Mouse (Mus musculus) lung, postnatal 14 days (tissue): ENCODE measurements around the gene Jsrp1.

Experiments used
- DNase-seq: peaks from one replicate; pipeline ENCODE4 v3.0.0; 2021

The Jsrp1 gene

DNA sequence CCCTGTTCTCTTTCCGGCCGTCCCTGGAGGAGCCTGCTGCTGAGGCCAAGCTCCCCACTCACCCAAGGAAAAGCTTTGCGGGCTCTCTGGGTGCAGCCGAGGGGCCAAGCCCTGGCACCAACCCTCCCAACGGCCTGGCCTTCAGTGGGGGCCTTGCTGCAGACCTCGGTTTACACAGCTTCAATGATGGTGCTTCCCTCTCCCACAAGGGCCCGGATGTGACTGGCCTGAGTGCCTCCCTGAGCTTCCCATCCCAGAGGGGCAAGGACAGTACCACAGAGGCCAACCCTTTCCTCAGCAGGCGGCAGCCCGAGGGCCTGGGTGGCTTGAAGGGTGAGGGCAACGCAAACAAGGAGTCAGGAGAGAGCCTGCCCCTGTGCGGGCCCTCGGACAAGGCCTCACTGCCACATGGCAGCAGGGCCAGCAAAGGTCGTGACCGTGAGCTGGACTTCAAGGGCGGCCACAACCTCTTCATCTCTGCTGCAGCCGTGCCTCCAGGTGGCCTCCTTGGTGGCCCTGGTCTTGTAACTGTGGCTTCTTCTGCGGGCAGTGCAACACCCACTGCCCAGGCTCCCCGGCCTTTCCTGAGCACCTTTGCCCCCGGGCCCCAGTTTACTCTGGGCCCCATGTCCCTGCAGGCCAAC is 22.4 kb downstream of the Jsrp1 start:
- DNase-seq: no peak

DNA sequence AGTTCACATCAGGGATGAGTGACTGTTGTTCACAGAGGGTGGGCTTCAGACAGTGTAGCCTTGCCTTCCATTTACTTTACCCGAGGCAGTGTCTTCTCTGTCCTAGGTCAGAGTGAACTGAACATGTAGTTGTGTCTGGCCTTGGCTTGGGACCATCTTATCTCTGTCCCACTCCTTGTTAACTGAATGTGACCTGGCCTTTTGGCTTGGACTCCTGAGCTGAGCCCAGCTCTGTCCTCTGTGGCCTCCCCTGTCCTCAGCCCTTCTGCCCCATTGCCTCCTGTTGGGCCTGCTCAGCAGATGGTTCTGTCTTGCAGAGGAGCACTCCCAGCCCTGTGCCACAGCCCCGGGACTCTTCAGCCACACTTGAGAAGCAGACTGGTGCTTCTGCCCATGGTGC is 25.8 kb downstream of the Jsrp1 start:
- DNase-seq: no peak

DNA sequence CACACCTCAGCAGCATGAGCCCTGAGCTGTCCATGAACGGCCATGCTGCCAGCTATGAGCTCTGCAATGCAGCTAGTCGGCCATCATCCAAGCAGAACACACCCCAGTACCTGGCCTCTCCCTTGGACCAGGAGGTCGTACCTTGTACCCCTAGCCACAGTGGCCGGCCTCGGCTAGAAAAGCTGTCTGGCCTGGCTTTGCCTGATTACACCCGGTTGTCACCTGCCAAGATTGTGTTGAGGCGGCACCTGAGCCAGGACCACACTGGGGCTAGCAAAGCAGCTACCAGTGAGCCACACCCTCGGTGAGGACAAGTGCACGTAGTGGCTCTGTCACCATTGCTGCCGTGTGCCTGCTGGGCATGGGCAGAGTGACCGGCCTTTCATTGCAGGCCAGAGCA is 27.3 kb downstream of the Jsrp1 start:
- DNase-seq: no peak

DNA sequence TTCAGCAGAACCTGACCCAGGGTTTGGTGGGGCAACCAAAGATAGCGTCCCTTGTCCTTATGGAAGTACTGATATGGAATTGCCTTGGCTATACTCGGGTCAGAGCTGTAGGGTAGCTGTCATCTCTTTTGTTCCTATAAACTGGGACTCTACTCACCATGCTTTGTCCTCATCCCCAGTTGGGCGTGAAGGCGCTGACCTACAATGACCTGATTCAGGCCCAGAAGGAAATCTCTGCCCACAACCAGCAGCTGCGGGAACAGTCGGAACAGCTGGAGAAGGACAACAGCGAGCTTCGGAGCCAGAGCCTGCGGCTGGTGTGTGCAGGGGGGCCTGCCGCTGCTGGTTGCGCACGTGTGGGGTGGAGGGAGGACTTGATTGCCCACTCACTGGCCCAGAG is 28.4 kb downstream of the Jsrp1 start:
- DNase-seq: no peak

DNA sequence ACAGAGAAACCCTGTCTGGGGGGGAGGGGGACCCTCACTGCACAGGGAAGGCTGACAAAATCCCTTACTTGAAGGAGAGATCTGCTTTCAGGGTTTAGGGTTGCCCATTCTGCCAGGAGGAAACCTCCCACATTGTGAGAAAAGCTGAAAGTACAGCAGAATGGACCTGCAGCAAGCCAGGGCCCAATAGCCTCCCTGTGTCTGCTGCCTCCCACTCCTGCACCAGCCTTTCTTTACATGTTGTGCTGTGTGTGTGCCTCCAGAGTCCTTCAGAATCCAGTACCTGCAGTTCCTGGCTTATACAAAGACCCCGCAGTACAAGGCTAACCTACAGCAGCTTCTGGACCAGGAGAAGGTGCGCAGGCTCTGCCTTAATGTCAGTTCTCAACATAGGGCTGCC is 29.0 kb downstream of the Jsrp1 start:
- DNase-seq: no peak

DNA sequence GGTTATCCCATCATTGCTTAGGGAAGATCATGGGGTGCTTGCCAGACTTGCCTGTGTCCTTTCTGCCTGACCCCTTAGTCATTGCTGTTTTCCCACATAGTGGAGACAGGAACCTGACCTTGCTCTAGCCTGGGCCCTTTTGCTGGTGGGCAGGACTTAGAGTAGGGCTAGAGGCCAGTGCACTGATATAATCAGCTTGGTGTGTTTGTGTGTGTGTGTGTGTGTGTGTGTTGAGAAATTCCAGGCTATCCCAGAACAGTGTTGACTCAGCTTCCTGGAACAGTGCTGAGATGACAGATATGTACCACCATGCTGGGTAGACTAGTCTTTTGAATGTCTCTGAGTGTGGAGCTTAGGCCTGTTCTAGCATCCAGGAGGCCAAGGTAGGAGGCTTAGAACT is 33.7 kb downstream of the Jsrp1 start:
- no peak for DNase-seq

DNA sequence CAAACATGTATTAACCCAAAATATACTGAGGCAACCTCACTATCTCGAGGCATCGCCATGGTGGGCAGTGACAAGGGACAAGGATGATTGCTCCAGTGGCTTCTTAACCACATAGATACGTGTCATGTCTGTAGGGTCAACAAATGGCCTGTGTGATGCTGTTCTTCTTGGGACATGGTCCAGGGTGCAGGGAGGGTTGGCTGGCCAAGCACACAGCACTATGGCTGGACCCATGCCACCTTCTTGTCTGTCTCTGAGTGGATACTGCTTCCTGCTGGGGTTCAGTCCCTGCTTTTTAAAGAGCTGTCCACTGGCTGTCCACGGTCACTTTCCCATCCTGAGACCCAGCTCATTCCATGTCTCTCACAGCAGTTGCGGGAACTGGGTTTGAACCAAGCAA is 36.2 kb downstream of the Jsrp1 start:
- no peak for DNase-seq

DNA sequence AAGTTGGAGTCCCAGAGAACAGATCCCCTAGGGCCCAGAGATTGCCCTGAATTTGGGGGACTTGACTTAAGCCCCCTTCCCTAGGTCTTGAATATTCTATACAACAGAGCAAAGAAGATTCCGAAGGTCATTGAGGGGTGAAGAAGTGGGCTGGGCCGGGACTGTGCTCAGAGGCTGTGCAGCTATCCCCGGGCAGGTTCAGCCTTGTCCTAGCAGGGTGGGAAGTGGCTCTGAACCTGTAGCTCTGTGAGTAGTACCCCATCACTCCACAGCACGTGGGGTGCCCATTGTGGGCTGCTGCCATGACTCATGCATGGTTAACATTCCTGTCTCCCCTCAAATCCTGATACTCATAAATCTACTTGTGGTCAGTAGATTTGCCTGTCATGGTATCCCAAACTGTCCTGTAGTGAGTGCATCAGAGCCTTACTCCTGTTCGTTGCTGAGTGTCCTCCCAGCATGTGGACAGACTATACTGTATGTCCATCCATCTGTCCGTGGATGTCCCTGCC is 36.9 kb downstream of the Jsrp1 start:
- DNase-seq: no peak

DNA sequence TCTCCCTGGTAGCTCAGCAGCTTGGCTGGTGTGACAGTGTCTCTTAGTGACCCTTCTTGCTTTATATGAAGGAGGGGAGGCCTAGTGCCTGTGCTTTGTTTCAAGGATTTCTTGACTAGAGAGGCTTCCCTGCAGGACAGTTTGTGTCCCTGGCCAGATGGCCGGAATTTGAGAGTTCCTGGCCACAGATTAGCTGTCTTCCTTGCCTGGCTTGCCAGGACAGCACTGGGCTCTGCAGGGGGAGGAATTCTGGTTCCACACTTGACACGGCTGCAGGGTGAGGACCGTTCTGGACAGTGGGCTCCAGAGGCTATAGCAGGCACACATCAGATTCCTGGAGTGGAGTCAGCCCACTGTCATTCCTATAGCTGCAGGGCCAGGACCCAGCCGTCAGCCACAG is 37.6 kb downstream of the Jsrp1 start:
- no peak for DNase-seq

DNA sequence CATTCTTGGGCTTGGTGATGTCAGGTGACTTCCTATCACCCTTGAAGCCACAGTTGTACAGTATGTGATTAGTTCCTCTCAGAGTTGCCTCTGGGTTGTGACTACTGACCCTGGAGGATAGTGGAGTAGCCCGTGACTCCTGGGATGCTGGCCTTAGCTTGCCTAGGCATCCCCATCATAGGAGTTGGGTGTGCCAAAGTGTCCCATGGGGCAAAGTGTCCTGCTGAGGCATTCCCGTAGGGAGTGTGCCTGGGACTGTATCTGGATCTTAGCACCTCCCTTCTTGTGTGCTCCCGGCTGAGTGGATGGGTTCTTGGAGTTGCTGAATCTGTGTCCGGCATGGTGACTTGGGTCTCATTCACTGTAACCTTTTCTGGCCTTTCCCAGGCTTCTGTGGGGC is 38.3 kb downstream of the Jsrp1 start:
- DNase-seq: no peak

DNA sequence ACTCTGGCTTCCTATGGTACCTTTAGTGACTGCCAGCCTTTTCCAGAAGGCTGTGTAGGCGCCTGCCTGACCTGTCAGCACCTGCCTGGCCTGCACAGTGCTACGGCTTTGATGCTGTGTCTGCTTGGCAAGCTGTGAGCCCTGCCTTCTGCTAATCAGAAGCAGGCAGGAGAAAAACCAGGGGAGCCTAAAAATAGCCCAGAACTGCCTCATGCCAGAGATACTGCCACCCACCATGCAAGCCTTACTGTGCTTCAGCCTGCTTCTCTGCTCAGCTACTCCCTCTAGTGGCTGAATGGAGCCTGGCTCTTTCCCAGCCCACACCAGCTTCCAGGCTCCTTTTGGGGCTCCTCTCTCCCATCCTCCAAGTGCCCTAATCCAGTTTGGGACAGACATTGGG is 38.7 kb downstream of the Jsrp1 start:
- peak; percentile 83 for DNase-seq

DNA sequence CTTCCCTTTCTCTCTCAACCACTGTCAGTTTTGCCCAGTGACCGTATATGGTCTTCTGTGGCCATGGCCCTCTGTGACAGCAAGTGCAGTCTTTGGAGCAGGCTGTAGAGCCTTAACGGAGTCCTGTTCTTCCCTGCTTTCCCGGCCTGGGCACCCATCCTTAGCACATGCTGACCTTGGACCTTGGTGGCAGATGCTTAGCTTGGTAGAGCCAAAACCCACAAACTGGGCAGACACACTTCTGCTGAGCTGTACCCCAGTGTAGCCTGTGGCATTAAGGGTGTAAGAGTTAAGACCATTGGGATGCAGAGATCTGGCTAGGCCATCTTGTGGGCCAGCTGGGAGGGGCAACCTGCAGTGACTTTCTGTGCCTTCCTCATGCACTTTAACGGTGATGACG is 39.5 kb downstream of the Jsrp1 start:
- no peak for DNase-seq

DNA sequence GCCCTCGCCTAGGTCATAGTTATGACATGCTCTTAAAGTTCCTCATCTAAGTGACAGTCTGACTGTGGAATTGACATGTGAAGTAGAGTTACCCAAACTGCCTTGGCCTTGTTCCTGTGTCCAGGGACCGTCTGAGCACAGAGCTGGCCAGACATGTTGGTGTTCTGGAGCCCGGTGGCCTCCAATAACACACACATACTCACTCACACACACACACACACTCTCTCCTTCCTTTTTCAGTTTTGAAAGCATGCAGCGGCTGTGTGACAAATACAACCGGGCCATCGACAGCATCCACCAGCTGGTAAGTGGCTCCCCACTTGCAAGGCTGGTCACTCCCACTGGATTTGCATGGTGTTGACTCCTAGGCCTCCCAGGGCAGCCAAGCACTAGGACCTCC is 44.9 kb downstream of the Jsrp1 start:
- no peak for DNase-seq

DNA sequence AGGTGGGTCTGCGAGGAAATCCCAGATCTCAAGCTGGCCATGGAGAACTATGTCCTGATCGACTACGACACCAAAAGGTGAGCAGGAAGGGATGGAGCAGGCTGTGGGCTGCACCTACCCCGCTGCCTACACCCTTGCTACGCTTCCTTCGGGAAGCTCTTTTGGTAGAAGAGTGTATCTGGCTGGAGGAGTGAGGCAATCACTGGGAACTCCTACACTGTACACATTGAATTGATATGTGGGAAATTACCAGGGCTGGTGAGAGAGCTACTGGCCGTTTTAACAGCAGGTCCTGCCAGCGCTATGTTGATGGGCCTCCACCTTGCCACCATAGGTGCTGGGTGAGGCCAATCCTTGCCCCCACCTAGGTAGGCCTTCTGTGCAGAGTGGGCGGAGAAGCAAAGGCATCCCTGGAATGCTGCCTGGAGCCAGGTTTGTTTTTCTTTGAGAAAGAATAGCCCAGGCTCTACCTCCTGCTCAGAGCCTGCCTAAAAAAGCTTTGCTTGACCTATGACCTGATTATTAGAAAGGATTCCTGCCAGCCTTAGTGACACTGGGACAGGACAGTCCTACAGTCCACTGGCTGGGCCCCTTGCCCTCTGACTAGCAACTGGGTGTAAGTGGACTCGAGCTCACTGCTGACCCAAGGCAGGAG is 47.0 kb downstream of the Jsrp1 start:
- peak; percentile 51 for DNase-seq

DNA sequence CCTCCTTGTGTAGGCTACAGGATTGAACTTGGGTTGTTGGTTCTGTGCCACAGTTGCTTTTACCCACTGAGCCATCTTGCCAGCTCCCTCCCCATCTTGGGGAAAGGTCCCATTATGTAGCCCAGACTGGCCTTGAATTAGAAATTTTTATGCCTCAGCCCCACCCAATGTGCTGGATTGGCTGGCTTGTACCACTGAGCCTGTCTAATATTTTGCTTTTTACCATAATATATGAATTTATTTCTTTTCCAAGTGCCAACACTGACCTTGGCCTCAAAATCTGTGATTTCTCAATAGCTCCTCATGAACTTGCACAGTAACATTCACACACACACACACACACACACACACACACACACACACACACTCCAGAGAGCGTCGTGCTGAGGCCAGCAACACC is 47.6 kb downstream of the Jsrp1 start:
- no peak for DNase-seq

DNA sequence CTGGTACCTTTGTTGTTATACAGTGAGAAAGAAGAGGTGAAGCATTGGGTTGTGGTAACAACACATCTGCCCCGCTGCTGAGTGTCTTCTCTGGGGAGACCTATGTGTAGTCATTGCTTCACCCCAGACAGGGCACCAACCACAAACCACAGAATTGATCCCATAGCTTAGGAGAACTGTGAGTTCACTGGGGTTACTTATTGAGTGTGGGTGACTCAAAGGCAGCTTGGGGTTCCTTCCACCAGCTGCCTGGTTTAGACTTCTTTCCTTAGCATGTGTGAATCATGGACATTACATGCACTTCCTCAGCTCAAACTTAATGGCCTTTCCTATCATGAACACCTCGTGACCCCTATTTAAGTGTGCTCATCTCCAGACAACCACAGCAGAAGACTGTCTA is 49.8 kb downstream of the Jsrp1 start:
- no peak for DNase-seq

DNA sequence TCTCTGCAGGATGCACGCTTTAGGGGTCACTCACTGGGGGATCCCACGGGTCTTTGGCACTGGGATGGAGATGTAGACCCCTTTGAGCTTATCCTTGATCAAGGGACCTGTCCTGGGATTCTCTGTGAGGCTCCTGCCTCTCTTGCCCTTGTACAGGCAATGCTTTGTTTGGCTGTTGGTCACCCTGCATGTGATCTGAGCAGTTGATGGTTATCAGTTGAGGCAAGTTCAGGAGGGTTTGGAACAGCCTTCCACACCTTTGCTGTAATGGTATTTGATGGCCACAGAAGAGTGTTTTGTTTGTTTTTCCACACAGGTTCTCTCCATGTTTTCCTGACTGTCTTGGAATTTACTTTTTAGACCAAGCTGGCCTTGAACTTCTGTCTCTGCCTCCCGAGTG is 51.5 kb downstream of the Jsrp1 start:
- no peak for DNase-seq

DNA sequence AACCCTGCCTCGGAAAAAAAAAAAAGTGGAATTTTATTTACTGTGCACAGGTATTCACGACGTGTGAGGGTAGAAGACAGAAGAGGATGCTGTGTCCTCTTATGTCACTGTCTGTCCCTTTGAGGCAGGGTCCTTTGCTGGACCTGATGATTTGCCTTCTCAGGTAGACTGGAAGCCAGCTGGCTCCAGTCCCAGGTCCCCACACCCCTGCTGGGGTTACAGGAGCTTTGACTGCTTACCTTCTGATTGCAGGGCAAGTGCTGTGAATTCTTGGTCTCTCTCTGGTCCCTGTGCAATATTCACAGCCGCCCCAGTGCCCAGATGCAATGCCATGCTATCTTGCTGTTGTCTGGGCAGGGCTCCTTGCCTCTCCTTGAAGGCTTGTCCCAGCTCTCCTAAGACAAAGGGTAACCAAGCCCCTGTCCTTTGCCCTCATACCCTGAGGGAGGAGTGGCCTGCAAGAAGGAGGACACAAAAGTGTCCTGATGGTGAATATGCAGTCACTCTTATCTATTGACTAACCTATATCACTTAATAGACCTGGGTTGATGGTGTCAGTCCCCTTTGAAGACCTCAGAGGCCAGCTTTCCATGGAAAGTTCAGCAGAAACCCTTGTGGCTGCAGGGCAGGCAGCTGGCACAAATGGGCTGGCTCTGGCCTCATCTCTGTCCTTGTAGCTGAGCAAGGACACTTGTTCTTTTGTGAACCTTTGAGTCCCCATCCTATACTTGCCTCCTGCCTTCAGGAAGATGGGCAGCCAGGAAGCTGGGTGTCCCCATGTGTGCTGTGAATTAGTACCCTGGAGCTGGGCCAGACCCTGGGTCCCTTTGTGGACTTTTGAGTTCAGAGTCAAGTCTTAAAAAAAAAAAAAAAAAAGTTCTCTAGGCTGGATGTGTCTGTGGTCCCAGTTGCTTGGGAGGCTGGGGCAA is 52.4 kb downstream of the Jsrp1 start:
- DNase-seq: no peak

DNA sequence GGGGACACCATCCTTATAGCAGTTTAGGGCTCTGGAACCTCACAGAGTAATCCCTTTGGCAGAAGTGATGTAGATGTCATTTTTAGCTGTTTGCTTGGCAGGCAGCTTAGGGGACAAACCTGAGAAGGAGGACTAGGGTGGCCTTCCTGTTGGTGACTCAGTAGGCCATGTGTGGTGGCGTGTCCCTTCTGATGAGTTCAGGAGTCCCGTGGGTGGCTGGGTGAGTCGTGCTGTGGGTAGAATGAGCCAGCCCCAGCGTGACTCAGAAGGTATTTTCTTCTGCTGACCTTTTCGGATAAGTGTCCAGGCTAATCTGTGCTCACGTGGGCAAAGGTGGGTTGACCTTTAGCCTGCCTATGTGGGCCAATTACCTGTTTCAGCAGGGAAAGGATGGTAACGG is 54.6 kb downstream of the Jsrp1 start:
- no peak for DNase-seq
